Mouse (Mus musculus): ENCODE data around the gene Hlx. TPM values are rescaled to one million over a fixed set of nuclear protein-coding genes. Genes with fewer than 3 reads are reported as not detected.
A peak's percentile ranks its signal among the peaks of the same experiment; 100 is the strongest.

Gene Hlx
- total RNA-seq, 4 experiments from 2014 or later: 0.22 to 2.0 (median 1.1) TPM

GRCm38 (mm10) chr1:184733300-184734066 lies 1.1 kb upstream of the Hlx start:
- no peak for DNase-seq (ENCODE audit: low spot score in 2 of 2)

GRCm38 (mm10) chr1:184731644-184732545 lies 524 bp downstream of the Hlx start:
- DNase-seq (ENCODE audit: low spot score in 2 of 2): peak in 1 of 2 experiments; percentile 28

GRCm38 (mm10) chr1:184731091-184731640 lies 1.3 kb downstream of the Hlx start:
- no peak for DNase-seq (ENCODE audit: low spot score in 2 of 2)

- no peak for DNase-seq (ENCODE audit: low spot score in 2 of 2)
Observed at GRCm38 (mm10) chr1:184730453-184731013, 1.9 kb downstream of the Hlx start.

GRCm38 (mm10) chr1:184729357-184730140 lies 2.9 kb downstream of the Hlx start:
- no peak for DNase-seq (ENCODE audit: low spot score in 2 of 2)

- no peak for DNase-seq (ENCODE audit: low spot score in 2 of 2)
Observed at GRCm38 (mm10) chr1:184728561-184729115, 3.8 kb downstream of the Hlx start.

GRCm38 (mm10) chr1:184727401-184728265 lies 4.8 kb downstream of the Hlx start:
- no peak for DNase-seq (ENCODE audit: low spot score in 2 of 2)

GRCm38 (mm10) chr1:184726576-184727300 lies 5.7 kb downstream of the Hlx start:
- no peak for DNase-seq (ENCODE audit: low spot score in 2 of 2)

GRCm38 (mm10) chr1:184725318-184725790 lies 7.1 kb downstream of the Hlx start:
- no peak for DNase-seq (ENCODE audit: low spot score in 2 of 2)

GRCm38 (mm10) chr1:184724551-184725317 lies 7.7 kb downstream of the Hlx start:
- no peak for DNase-seq (ENCODE audit: low spot score in 2 of 2)

- no peak for DNase-seq (ENCODE audit: low spot score in 2 of 2)
Observed at GRCm38 (mm10) chr1:184723899-184724298, 8.5 kb downstream of the Hlx start.

GRCm38 (mm10) chr1:184721121-184721520 lies 11.3 kb downstream of the Hlx start:
- no peak for DNase-seq (ENCODE audit: low spot score in 2 of 2)

GRCm38 (mm10) chr1:184720162-184721025 lies 12.0 kb downstream of the Hlx start:
- no peak for DNase-seq (ENCODE audit: low spot score in 2 of 2)

GRCm38 (mm10) chr1:184718261-184719120 lies 13.9 kb downstream of the Hlx start:
- no peak for DNase-seq (ENCODE audit: low spot score in 2 of 2)

- DNase-seq (ENCODE audit: low spot score in 2 of 2): no peak
Observed at GRCm38 (mm10) chr1:184717691-184718200, 14.7 kb downstream of the Hlx start.
